In genomic region chr16:81388646-81389045, GRCm38 (mm10) we compare ENCODE assay signal across 15 mouse cellular contexts.
"Had no signal": no experiment of that assay in that cellular context is flagged by ENCODE, and none has a peak within 500 bp of the region (broad histone marks: within the 10 kb centered on the region; RNA-seq: fewer than 3 reads in every experiment).

No protein-coding gene starts in this region.

- H3K9ac ChIP-seq: kidney, embryonic 15.5 days; liver, embryonic 13.5 days; midbrain, embryonic 15.5 days had no signal

- H3K4me2 ChIP-seq: kidney, embryonic 15.5 days; liver, embryonic 13.5 days; midbrain, embryonic 11.5 days; midbrain, embryonic 15.5 days had no signal

- H3K27ac ChIP-seq: kidney, embryonic 15.5 days; left cerebral cortex, adult 2 months; liver, embryonic 13.5 days; midbrain, embryonic 15.5 days had no signal

- H3K27me3 ChIP-seq: kidney, embryonic 15.5 days; liver, embryonic 13.5 days; midbrain, embryonic 15.5 days had no signal

- ATAC-seq: midbrain, embryonic 15.5 days had no signal

- DNase-seq: kidney, adult 8-10 months; kidney, postnatal 10 days; kidney, postnatal 36 days; layer of hippocampus, postnatal 36 days; liver, embryonic 13.5 days; lung, adult 2 months; lung, postnatal 14 days; lung, postnatal 4 days; thymus, adult 18-20 months; thymus, postnatal 4 days had no signal

- H3K36me3 ChIP-seq: kidney, embryonic 15.5 days; liver, embryonic 13.5 days; midbrain, embryonic 15.5 days had no signal

- H3K4me1 ChIP-seq: kidney, embryonic 15.5 days; liver, embryonic 13.5 days had no signal

- H3K9me3 ChIP-seq: kidney, embryonic 15.5 days; liver, embryonic 13.5 days; midbrain, embryonic 15.5 days had no signal

- H3K4me3 ChIP-seq: kidney, embryonic 15.5 days; left cerebral cortex, adult 2 months; liver, embryonic 13.5 days; midbrain, embryonic 15.5 days; myocyte had no signal
